In the genomic region with DNA sequence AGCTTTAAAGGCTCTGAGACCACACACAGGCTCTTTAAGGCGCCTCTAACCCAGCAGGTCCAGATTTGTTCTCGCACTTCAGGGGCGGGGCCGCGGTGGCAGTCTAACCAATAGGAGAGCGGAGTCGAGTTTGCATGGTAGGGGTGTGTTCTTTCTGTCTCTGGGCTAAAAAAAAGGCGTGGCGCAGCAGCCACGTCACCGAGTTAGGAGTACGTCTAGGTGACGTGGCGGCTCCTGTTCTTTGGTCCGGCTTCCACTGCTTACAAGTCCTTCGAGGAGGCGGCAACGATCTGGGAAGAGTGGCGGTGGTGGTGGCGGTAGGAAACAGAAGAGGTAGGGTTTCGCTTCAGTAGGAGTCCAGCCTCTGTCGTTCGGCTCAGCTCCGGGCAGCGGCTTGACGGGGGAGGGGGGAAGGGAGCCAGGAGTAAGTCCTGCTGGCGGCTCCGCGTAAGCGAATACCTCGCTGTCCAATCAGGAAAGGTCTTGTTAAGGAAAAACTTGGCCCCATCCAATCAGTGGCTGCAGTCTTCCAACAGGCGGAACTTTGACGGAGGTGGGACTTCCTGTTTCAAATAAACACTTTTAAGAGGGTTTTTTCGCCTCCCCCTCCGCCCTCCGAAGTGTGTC, we compare ENCODE assay signal across 8 mouse cellular contexts. TPM values are rescaled to one million over a fixed set of nuclear protein-coding genes. Genes with fewer than 3 reads are reported as not detected.
DNase-seq lines count a peak whose midpoint lies in the region; ATAC-seq lines count a peak whose summit lies in the region.

A gene (plus strand): TSS at position 171 of the 627 bp plus-strand sequence.

- H3K9me3 ChIP-seq in heart, embryonic 10.5 days: no peaks in the 10 kb centered on the region
- H3K9me3 ChIP-seq in kidney, embryonic 15.5 days (replicated peaks): no peaks in the 10 kb centered on the region

- H3K4me2 ChIP-seq in kidney, embryonic 15.5 days: peak within 1 kb of the TSS; percentile 87

- DNase-seq in B cell, adult 2 months: peak; percentile 94 to 95
- peak; percentile 99 for DNase-seq in brain, adult 2 months (ENCODE audit: low read depth, low spot score)
- DNase-seq in heart, embryonic 10.5 days (ENCODE audit: low spot score): peak; percentile 99
- DNase-seq in liver: peak; percentile 96
- DNase-seq in spleen, postnatal 4 days (ENCODE audit: low spot score in 2 of 2): peak; percentile 93 to 95

- WGBS in heart, embryonic 10.5 days: under 1% methylated on average over 36 of the region's 36 CpGs
- WGBS in kidney, embryonic 15.5 days: under 1% methylated on average over 36 of the region's 36 CpGs

- peak; percentile 94 for ATAC-seq in erythroblast, adult 5-6 weeks (replicated peaks; ENCODE audit: low FRiP score, poor library complexity, severe bottlenecking)
- ATAC-seq in kidney, embryonic 15.5 days (replicated peaks; ENCODE audit: low FRiP score): peak; percentile 97
- ATAC-seq in monocyte, adult 5-6 weeks (replicated peaks; ENCODE audit: insufficient number of reproducible peaks, low FRiP score, low TSS enrichment, poor library complexity, severe bottlenecking): peak; percentile 94

- H3K9ac ChIP-seq in kidney, embryonic 15.5 days: peak within 1 kb of the TSS; percentile 89

- H3K4me3 ChIP-seq in heart, embryonic 10.5 days: peak within 1 kb of the TSS; percentile 97
- peak within 1 kb of the TSS; percentile 86 for H3K4me3 ChIP-seq in kidney, embryonic 15.5 days (replicated peaks)

- H3K4me1 ChIP-seq in heart, embryonic 10.5 days: peaks cover 20% of the 10 kb centered on the region
- H3K4me1 ChIP-seq in kidney, embryonic 15.5 days: peaks cover 29% of the 10 kb centered on the region

- H3K27ac ChIP-seq in heart, embryonic 10.5 days: peak within 1 kb of the TSS; percentile 98
- peak within 1 kb of the TSS; percentile 97 for H3K27ac ChIP-seq in kidney, embryonic 15.5 days

- H3K36me3 ChIP-seq in heart, embryonic 10.5 days: peaks cover 71% of the 10 kb centered on the region
- peaks cover 77% of the 10 kb centered on the region for H3K36me3 ChIP-seq in kidney, embryonic 15.5 days

- no peaks in the 10 kb centered on the region for H3K27me3 ChIP-seq in heart, embryonic 10.5 days (ENCODE audit: insufficient read depth, poor library complexity, severe bottlenecking)
- H3K27me3 ChIP-seq in kidney, embryonic 15.5 days: no peaks in the 10 kb centered on the region

RNA-seq across cellular contexts. Expression of the gene that starts here (rescaled TPM):
- 105 and 119 TPM in 2 replicates for total RNA-seq in erythroblast, adult 5-6 weeks (2015; ENCODE audit: low replicate concordance)
- total RNA-seq in erythroblast, adult 5-6 weeks (2017; ENCODE audit: low replicate concordance): 161 and 226 TPM in 2 replicates
- 83.1 and 91.1 TPM in 2 replicates for polyA plus RNA-seq in heart, embryonic 10.5 days (2016; fragmentation: Nextera tagmentation; extraction: Ambion mirVana)
- polyA plus RNA-seq in kidney, embryonic 15.5 days (2015; fragmentation: Nextera tagmentation; extraction: Ambion mirVana): 132 and 145 TPM in 2 replicates
- 105 to 173 TPM (median 138 TPM) in 3 replicates for total RNA-seq in monocyte, adult 5-6 weeks (2017)

Comparison
In these comparisons a context has a peak if more than half of its experiments do, and no peak if none do; other contexts are left out.
1. Peak in every context shown above with its lines: DNase-seq, ATAC-seq, H3K4me3 ChIP-seq and H3K27ac ChIP-seq.